Comparison of ENCODE assay signal across 8 mouse cellular contexts in genomic region chr4:47293771-47294543, GRCm38 (mm10). TPM values are rescaled to one million over a fixed set of nuclear protein-coding genes. Genes with fewer than 3 reads are reported as not detected.
DNase-seq lines count a peak whose midpoint lies in the region; ATAC-seq lines count a peak whose summit lies in the region.

No protein-coding gene starts in this region.

- no peaks in the 10 kb centered on the region for H3K36me3 ChIP-seq in forebrain, embryonic 12.5 days (replicated peaks)

- no peaks in the 10 kb centered on the region; the same call in 1 of the 2 replicates for H3K4me1 ChIP-seq in forebrain, embryonic 12.5 days

- no peaks in the 10 kb centered on the region for H3K9me3 ChIP-seq in forebrain, embryonic 12.5 days

- no peak overlapping the region for H3K27ac ChIP-seq in forebrain, embryonic 12.5 days

- no peak overlapping the region for H3K9ac ChIP-seq in forebrain, embryonic 12.5 days

- H3K27me3 ChIP-seq in forebrain, embryonic 12.5 days = no peaks in the 10 kb centered on the region

- no peak overlapping the region for H3K4me3 ChIP-seq in forebrain, embryonic 12.5 days (replicated peaks)

- intact Hi-C loops in heart, postnatal 10 days (cut with DNase I) = no loop called here

- no peak overlapping the region for H3K4me2 ChIP-seq in forebrain, embryonic 12.5 days

- ATAC-seq in megakaryocyte, adult 5-6 weeks (ENCODE audit: poor library complexity, severe bottlenecking) = peak; percentile 57
- no peak for ATAC-seq in forebrain, embryonic 12.5 days (ENCODE audit: low FRiP score)

- 83% methylated on average over 16 of the region's 16 CpGs for WGBS in forebrain, embryonic 12.5 days

- DNase-seq in spleen, postnatal 10 days (ENCODE audit: low spot score in 2 of 2) = peak; percentile 52 to 54
- DNase-seq in spleen, adult 18-20 months = no peak
- peak; percentile 86 for DNase-seq in cerebellum, adult 9-10 months
- peak; percentile 61 to 66 for DNase-seq in heart, postnatal 10 days
- DNase-seq in layer of hippocampus, postnatal 10 days (ENCODE audit: low spot score in 2 of 2) = peak; percentile 41 to 54
- no peak for DNase-seq in embryo, embryonic 9.5 days (ENCODE audit: extremely low spot score)

RNA-seq across cellular contexts. Expression of gene Tgfbr1, which starts 59.1 kb away (rescaled TPM):
- 10 to 100 TPM; 22.3 to 24.1 TPM for total RNA-seq in heart, postnatal 10 days (2021)
- 10 to 100 TPM; 24.3 to 26.8 TPM for total RNA-seq in layer of hippocampus, postnatal 10 days (2021)
- 22.9 and 25.3 TPM in 2 replicates for total RNA-seq in megakaryocyte, adult 5-6 weeks (2015)
- total RNA-seq in megakaryocyte, adult 5-6 weeks (2017) = 27.8 and 32.9 TPM in 2 replicates
- 99.1 and 103 TPM in 2 replicates for polyA plus RNA-seq in forebrain, embryonic 12.5 days (2016; fragmentation: Nextera tagmentation; extraction: Ambion mirVana)

Comparison
In these comparisons a context has a peak if more than half of its experiments do, and no peak if none do; other contexts are left out.
1. DNase-seq: peak in spleen, postnatal 10 days (2 of 2), cerebellum, adult 9-10 months (single experiment), heart, postnatal 10 days (2 of 2) and layer of hippocampus, postnatal 10 days (2 of 2); none in spleen, adult 18-20 months (0 of 2) and embryo, embryonic 9.5 days (single experiment).